Mouse (Mus musculus): ENCODE measurements around the gene Cdh12. TPM values are rescaled to one million over a fixed set of nuclear protein-coding genes. Genes with fewer than 3 reads are reported as not detected.

Gene Cdh12
- total RNA-seq, 2 experiments from 2014 or later = 27.9 to 28.2 TPM

- no peak for DNase-seq (ENCODE audit: low spot score in 2 of 2)
Measured at GRCm38 (mm10) chr15:20696229-20696628, 247.2 kb downstream of the Cdh12 start.

GRCm38 (mm10) chr15:20711859-20712258, 262.8 kb downstream of the Cdh12 start:
- no peak for DNase-seq (ENCODE audit: low spot score in 2 of 2)

- DNase-seq (ENCODE audit: low spot score in 2 of 2) = no peak
Measured at GRCm38 (mm10) chr15:20772289-20772688, 323.2 kb downstream of the Cdh12 start.

- no peak for DNase-seq (ENCODE audit: low spot score in 2 of 2)
Measured at GRCm38 (mm10) chr15:20773423-20773822, 324.4 kb downstream of the Cdh12 start.

GRCm38 (mm10) chr15:20796999-20797398, 347.9 kb downstream of the Cdh12 start:
- no peak for DNase-seq (ENCODE audit: low spot score in 2 of 2)

- DNase-seq (ENCODE audit: low spot score in 2 of 2) = no peak
Measured at GRCm38 (mm10) chr15:20798541-20798940, 349.5 kb downstream of the Cdh12 start.

- DNase-seq (ENCODE audit: low spot score in 2 of 2) = no peak
Measured at GRCm38 (mm10) chr15:20835887-20836286, 386.8 kb downstream of the Cdh12 start.

- DNase-seq (ENCODE audit: low spot score in 2 of 2) = no peak
Measured at GRCm38 (mm10) chr15:20836991-20837390, 387.9 kb downstream of the Cdh12 start.

- no peak for DNase-seq (ENCODE audit: low spot score in 2 of 2)
Measured at GRCm38 (mm10) chr15:20841479-20841878, 392.4 kb downstream of the Cdh12 start.

GRCm38 (mm10) chr15:20863076-20863475, 414.0 kb downstream of the Cdh12 start:
- DNase-seq (ENCODE audit: low spot score in 2 of 2) = no peak

- DNase-seq (ENCODE audit: low spot score in 2 of 2) = no peak
Measured at GRCm38 (mm10) chr15:20872518-20872917, 423.5 kb downstream of the Cdh12 start.

- DNase-seq (ENCODE audit: low spot score in 2 of 2) = no peak
Measured at GRCm38 (mm10) chr15:20876993-20877392, 427.9 kb downstream of the Cdh12 start.

GRCm38 (mm10) chr15:20893471-20893870, 444.4 kb downstream of the Cdh12 start:
- no peak for DNase-seq (ENCODE audit: low spot score in 2 of 2)

- DNase-seq (ENCODE audit: low spot score in 2 of 2) = no peak
Measured at GRCm38 (mm10) chr15:20902568-20902967, 453.5 kb downstream of the Cdh12 start.

GRCm38 (mm10) chr15:20928221-20928620, 479.2 kb downstream of the Cdh12 start:
- DNase-seq (ENCODE audit: low spot score in 2 of 2) = no peak

- DNase-seq (ENCODE audit: low spot score in 2 of 2) = no peak
Measured at GRCm38 (mm10) chr15:20944000-20944399, 494.9 kb downstream of the Cdh12 start.

GRCm38 (mm10) chr15:20967463-20967862, 518.4 kb downstream of the Cdh12 start:
- no peak for DNase-seq (ENCODE audit: low spot score in 2 of 2)

GRCm38 (mm10) chr15:20971041-20971440, 522.0 kb downstream of the Cdh12 start:
- no peak for DNase-seq (ENCODE audit: low spot score in 2 of 2)

- no peak for DNase-seq (ENCODE audit: low spot score in 2 of 2)
Measured at GRCm38 (mm10) chr15:21000541-21000940, 551.5 kb downstream of the Cdh12 start.

GRCm38 (mm10) chr15:21007931-21008330, 558.9 kb downstream of the Cdh12 start:
- no peak for DNase-seq (ENCODE audit: low spot score in 2 of 2)

- no peak for DNase-seq (ENCODE audit: low spot score in 2 of 2)
Measured at GRCm38 (mm10) chr15:21008487-21008886, 559.4 kb downstream of the Cdh12 start.

GRCm38 (mm10) chr15:21008969-21009368, 559.9 kb downstream of the Cdh12 start:
- DNase-seq (ENCODE audit: low spot score in 2 of 2) = no peak

GRCm38 (mm10) chr15:21063683-21064082, 614.6 kb downstream of the Cdh12 start:
- no peak for DNase-seq (ENCODE audit: low spot score in 2 of 2)

GRCm38 (mm10) chr15:21069264-21069663, 620.2 kb downstream of the Cdh12 start:
- DNase-seq (ENCODE audit: low spot score in 2 of 2) = no peak

Measured in layer of hippocampus, postnatal 10 days (tissue).